Mouse (Mus musculus) MEL (cell line): Measurements from ENCODE around the gene Lrrk2. TPM values are rescaled to one million over a fixed set of nuclear protein-coding genes. Genes with fewer than 3 reads are reported as not detected.

Experiments
- DNase-seq: peaks from one replicate; pipeline ENCODE4 v3.0.0; 2011; ENCODE audit warnings: low read depth, low spot score
- H3K27ac ChIP-seq: 2 replicates; pipeline ENCODE4 v1.5.1; 2012; ENCODE audit warnings: low read depth, mild to moderate bottlenecking, control low read depth, low read length, moderate library complexity; ENCODE audit not compliant: control insufficient read depth
- H3K27me3 ChIP-seq, 2 experiments: fragments of 150-350 bp in 1 of 2; sonication (generic) in 1 of 2; 2 replicates each; pipeline ENCODE4 v1.6.1; 2012; ENCODE audit warnings: low read length in 2 of 2, mild to moderate bottlenecking in 2 of 2, improper control_type of control experiment in 1 of 2, moderate library complexity in 1 of 2; ENCODE audit not compliant: insufficient read depth in 2 of 2, control insufficient read depth in 1 of 2
- H3K36me3 ChIP-seq, 2 experiments: 2 replicates each; pipeline ENCODE4 v1.6.1; 2012 to 2014; ENCODE audit warnings: low read length in 2 of 2, improper control_type of control experiment in 1 of 2, inconsistent platforms in 1 of 2, mild to moderate bottlenecking in 1 of 2; ENCODE audit not compliant: insufficient read depth in 2 of 2, control insufficient read depth in 1 of 2
- H3K4me1 ChIP-seq, 2 experiments: fragments of 150-350 bp in 1 of 2; sonication (generic) in 1 of 2; 2 replicates each; pipeline ENCODE4 v1.6.1; 2012; ENCODE audit warnings: low read length in 2 of 2, improper control_type of control experiment in 1 of 2, mild to moderate bottlenecking in 1 of 2; ENCODE audit not compliant: insufficient read depth in 2 of 2, control insufficient read depth in 1 of 2
- H3K4me3 ChIP-seq, 2 experiments: fragments of 150-350 bp in 1 of 2; sonication (generic) in 1 of 2; 2 replicates each; pipeline ENCODE4 v1.5.1; 2012; ENCODE audit warnings: low read depth in 2 of 2, low read length in 2 of 2, mild to moderate bottlenecking in 2 of 2, moderate library complexity in 2 of 2, control low read depth in 1 of 2, improper control_type of control experiment in 1 of 2; ENCODE audit not compliant: control insufficient read depth in 1 of 2, insufficient read depth in 1 of 2
- H3K79me2 ChIP-seq: 2 replicates; pipeline ENCODE4 v1.6.1; 2012; ENCODE audit warnings: mild to moderate bottlenecking, low read length, moderate library complexity; ENCODE audit not compliant: control insufficient read depth, poor library complexity, insufficient read depth
- H3K9ac ChIP-seq: 2 replicates; pipeline ENCODE4 v1.6.1; 2012; ENCODE audit warnings: low read depth, mild to moderate bottlenecking, control low read depth, low read length, moderate library complexity; ENCODE audit not compliant: control insufficient read depth, poor library complexity, severe bottlenecking
- H3K9me3 ChIP-seq: fragments of 150-350 bp; sonication (generic); replicated peaks from 2 replicates; pipeline ENCODE4 v1.6.1; 2012; ENCODE audit warnings: mild to moderate bottlenecking, low read length, improper control_type of control experiment, moderate library complexity; ENCODE audit not compliant: insufficient read depth
- CHD2 ChIP-seq: IDR thresholded peaks from 2 replicates; pipeline ENCODE4 v1.6.1; 2011; ENCODE audit warnings: low read length, improper control_type of control experiment
- CTCF ChIP-seq, 3 experiments: IDR thresholded peaks in 2 of 3; conservative IDR thresholded peaks in 1 of 3; 2 replicates each; pipeline ENCODE4 v1.5.1; 2011 to 2012; ENCODE audit warnings: low read length in 3 of 3, low read depth in 2 of 3, mild to moderate bottlenecking in 2 of 3, improper control_type of control experiment in 1 of 3, inconsistent platforms in 1 of 3, mixed read lengths in 1 of 3, moderate library complexity in 1 of 3; ENCODE audit not compliant: control insufficient read depth in 1 of 3, insufficient read depth in 1 of 3, poor library complexity in 1 of 3, severe bottlenecking in 1 of 3
- ELF1 ChIP-seq: IDR thresholded peaks from 2 replicates; pipeline ENCODE4 v1.6.1; 2014; ENCODE audit warnings: low read depth, mild to moderate bottlenecking, inconsistent platforms, low read length, improper control_type of control experiment, moderate library complexity
- EP300 ChIP-seq, 2 experiments: IDR thresholded peaks; 2 replicates each; pipeline ENCODE4 v1.6.1; 2011; ENCODE audit warnings: improper control_type of control experiment in 2 of 2, low read length in 2 of 2, low read depth in 1 of 2, mild to moderate bottlenecking in 1 of 2
- ETS1 ChIP-seq: IDR thresholded peaks from 2 replicates; pipeline ENCODE4 v1.6.1; 2012; ENCODE audit warnings: low read depth, mild to moderate bottlenecking, inconsistent platforms, low read length, improper control_type of control experiment, moderate library complexity
- GABPA ChIP-seq: IDR thresholded peaks from 2 replicates; pipeline ENCODE4 v1.6.1; 2012; ENCODE audit warnings: low read depth, mild to moderate bottlenecking, inconsistent platforms, low read length, improper control_type of control experiment, moderate library complexity
- GATA1 ChIP-seq: IDR thresholded peaks from 2 replicates; pipeline ENCODE4 v1.6.1; 2011; ENCODE audit warnings: low read depth, low read length, improper control_type of control experiment
- KAT2A ChIP-seq: conservative IDR thresholded peaks from 2 replicates; pipeline ENCODE4 v1.6.1; 2012; ENCODE audit warnings: low read depth, low read length, improper control_type of control experiment, inconsistent platforms
- MAX ChIP-seq: IDR thresholded peaks from 2 replicates; pipeline ENCODE4 v1.6.1; 2011; ENCODE audit warnings: low read length, improper control_type of control experiment
- MEF2A ChIP-seq: IDR thresholded peaks from 2 replicates; pipeline ENCODE4 v1.6.1; 2014; ENCODE audit warnings: low read depth, mild to moderate bottlenecking, inconsistent platforms, low read length, improper control_type of control experiment; ENCODE audit not compliant: poor library complexity, insufficient replicate concordance, severe bottlenecking; ENCODE audit errors: extremely low read depth
- MXI1 ChIP-seq: IDR thresholded peaks from 2 replicates; pipeline ENCODE4 v1.6.1; 2011; ENCODE audit warnings: mild to moderate bottlenecking, low read depth, low read length, improper control_type of control experiment
- NELFE ChIP-seq: IDR thresholded peaks from 2 replicates; pipeline ENCODE4 v1.6.1; 2011; ENCODE audit warnings: low read depth, low read length, improper control_type of control experiment
- RAD21 ChIP-seq: IDR thresholded peaks from 2 replicates; pipeline ENCODE4 v1.6.1; 2011; ENCODE audit warnings: mild to moderate bottlenecking, low read depth, low read length, improper control_type of control experiment
- SMC3 ChIP-seq: IDR thresholded peaks from 2 replicates; pipeline ENCODE4 v1.6.1; 2011; ENCODE audit warnings: low read depth, low read length, improper control_type of control experiment
- TBP ChIP-seq: IDR thresholded peaks from 2 replicates; pipeline ENCODE4 v1.8.0; 2011; ENCODE audit warnings: low read depth, low read length, improper control_type of control experiment
- TCF12 ChIP-seq: IDR thresholded peaks from 2 replicates; pipeline ENCODE4 v1.6.1; 2014; ENCODE audit warnings: low read depth, mild to moderate bottlenecking, inconsistent platforms, low read length, improper control_type of control experiment, moderate library complexity
- USF2 ChIP-seq, 2 experiments: IDR thresholded peaks; 2 replicates each; pipeline ENCODE4 v1.6.1; 2011 to 2012; ENCODE audit warnings: improper control_type of control experiment in 2 of 2, low read length in 2 of 2, borderline replicate concordance in 1 of 2, inconsistent platforms in 1 of 2, low read depth in 1 of 2, mild to moderate bottlenecking in 1 of 2; ENCODE audit not compliant: insufficient read depth in 1 of 2
- ZC3H11A ChIP-seq: IDR thresholded peaks from 2 replicates; pipeline ENCODE4 v1.6.1; 2012; ENCODE audit warnings: low read depth, mild to moderate bottlenecking, inconsistent platforms, low read length, improper control_type of control experiment
- ZMIZ1 ChIP-seq: IDR thresholded peaks from 2 replicates; pipeline ENCODE4 v1.6.1; 2012; ENCODE audit warnings: low read depth, mild to moderate bottlenecking, inconsistent platforms, low read length, improper control_type of control experiment, moderate library complexity
- polyA plus RNA-seq, 2 experiments: library from polyadenylated mRNA; stranded (reverse) in 1 of 2; unstranded in 1 of 2; fragments of >175 nt in 1 of 2; fragments of >200 nt in 1 of 2; gene quantifications; 2 replicates each; pipeline versions ENCODE4 v1.2.1 to v1.2.4; 2012; ENCODE audit warnings: low replicate concordance in 2 of 2, low read depth in 1 of 2; ENCODE audit not compliant: insufficient read length in 2 of 2, insufficient read depth in 1 of 2, missing spikeins in 1 of 2
- total RNA-seq: library from RNA; depleted of rRNA; stranded (reverse); fragments of 300-350 nt; gene quantifications from 2 replicates; pipeline ENCODE4 v1.2.3, GENCODE M21; 2012

The Lrrk2 gene
- total and polyA plus RNA-seq, 3 experiments, result not detected

DNA sequence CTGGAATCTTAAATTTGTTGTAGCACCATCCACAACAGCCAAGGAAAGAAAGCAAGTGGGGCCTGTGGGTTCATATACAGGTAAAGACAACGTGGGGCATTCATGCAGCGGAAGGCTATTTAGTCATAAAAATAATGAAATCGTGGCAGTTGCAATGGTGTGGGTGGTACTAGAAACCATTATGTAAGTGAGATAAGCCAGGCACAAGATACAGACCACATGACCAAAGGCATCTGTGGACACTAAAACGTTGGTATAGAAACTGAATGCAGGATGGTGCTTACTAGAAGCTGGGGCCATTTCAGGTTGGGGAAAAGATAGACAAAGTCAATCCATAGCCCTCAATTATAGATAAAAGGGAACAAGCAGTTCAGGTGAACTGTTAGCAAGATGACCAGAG is 40.5 kb upstream of the Lrrk2 start:
- H3K9me3 ChIP-seq, result no peaks in the 10 kb centered on the region
- H3K9ac ChIP-seq, result no peak overlapping the region
- no peak for TF ChIP-seq NELFE
- no peak for TF ChIP-seq EP300 (IDR thresholded peaks at IDR 0.05; ENCODE audit: low read depth in 1 of 2, low read length in 2 of 2)
- no peak for TF ChIP-seq MEF2A
- no peak for TF ChIP-seq MAX
- TF ChIP-seq ETS1, result no peak
- TF ChIP-seq GATA1, result no peak
- no peak for TF ChIP-seq TBP
- DNase-seq, result no peak
- no peak overlapping the region for H3K4me3 ChIP-seq
- H3K4me1 ChIP-seq, result no peaks in the 10 kb centered on the region
- no peak overlapping the region for H3K27ac ChIP-seq
- no peaks in the 10 kb centered on the region for H3K79me2 ChIP-seq
- no peaks in the 10 kb centered on the region for H3K27me3 ChIP-seq
- H3K36me3 ChIP-seq, result no peaks in the 10 kb centered on the region

DNA sequence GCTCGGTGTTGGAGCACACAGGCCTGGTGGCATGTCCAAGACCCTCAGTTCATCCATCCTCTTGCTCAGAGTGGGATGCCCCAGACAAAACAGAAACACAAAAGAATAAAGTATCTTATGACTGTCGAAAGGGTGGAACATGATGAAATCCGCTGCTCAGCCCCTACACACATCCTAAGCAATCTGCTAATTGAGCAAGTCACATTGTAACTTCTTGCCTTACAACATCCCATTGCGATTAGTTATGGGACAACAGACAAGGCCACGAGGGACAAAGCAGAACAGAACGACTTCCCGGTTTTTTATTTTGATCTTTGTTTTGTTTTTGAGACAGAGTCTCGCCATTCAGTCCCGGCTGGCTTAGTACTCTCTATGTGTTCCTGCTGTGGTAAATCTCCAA is 39.9 kb upstream of the Lrrk2 start:
- no peaks in the 10 kb centered on the region for H3K79me2 ChIP-seq
- H3K27ac ChIP-seq, result no peak overlapping the region
- H3K4me1 ChIP-seq, result no peaks in the 10 kb centered on the region
- H3K27me3 ChIP-seq, result no peaks in the 10 kb centered on the region
- no peak overlapping the region for H3K4me3 ChIP-seq
- H3K36me3 ChIP-seq, result no peaks in the 10 kb centered on the region
- no peaks in the 10 kb centered on the region for H3K9me3 ChIP-seq
- TF ChIP-seq TCF12 (no peak), KAT2A (no peak), ELF1 (no peak), SMC3 (no peak), USF2 (IDR thresholded peaks at IDR 0.05; ENCODE audit: borderline replicate concordance in 1 of 2, insufficient read depth in 1 of 2, low read depth in 1 of 2, low read length in 2 of 2) (no peak), RAD21 (no peak), GATA1 (no peak), CTCF (IDR thresholded peaks at IDR 0.05 in 2 of 3, conservative IDR thresholded peaks at IDR 0.05 in 1 of 3; ENCODE audit: control insufficient read depth in 1 of 3, insufficient read depth in 1 of 3, low read depth in 2 of 3, low read length in 3 of 3, poor library complexity in 1 of 3, severe bottlenecking in 1 of 3) (no peak), NELFE (no peak), GABPA (no peak), ZMIZ1 (no peak), ZC3H11A (no peak), CHD2 (no peak), MEF2A (no peak), MXI1 (no peak)
- H3K9ac ChIP-seq, result no peak overlapping the region
- no peak for DNase-seq
